Mouse (Mus musculus): Measurements from ENCODE around the gene Sqor.
A peak's percentile ranks its signal among the peaks of the same experiment; 100 is the strongest.

The Sqor gene

GRCm38 (mm10) chr2:122784701-122785100, 19.7 kb downstream of the Sqor start:
- no peak for DNase-seq

DNA sequence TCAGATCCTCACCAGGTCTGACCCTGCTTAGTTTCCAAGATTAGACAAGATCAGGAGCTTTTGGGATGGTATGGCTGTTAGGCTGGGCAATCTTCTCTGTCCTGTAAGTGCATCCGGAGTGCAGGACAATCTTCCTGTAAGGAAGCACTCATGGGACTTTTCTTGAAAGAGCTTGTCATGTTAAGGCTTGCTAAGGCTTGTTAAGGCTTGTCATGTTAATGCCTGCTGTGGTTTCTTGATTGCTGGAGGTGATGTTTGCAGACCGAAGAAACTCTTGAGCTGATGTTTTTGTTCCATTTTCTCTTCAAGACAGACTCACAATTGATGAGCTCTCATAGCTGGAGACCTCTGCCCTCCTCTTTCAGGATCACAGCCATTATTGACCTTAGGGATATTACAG, 21.1 kb downstream of the Sqor start:
- DNase-seq, result no peak

DNA sequence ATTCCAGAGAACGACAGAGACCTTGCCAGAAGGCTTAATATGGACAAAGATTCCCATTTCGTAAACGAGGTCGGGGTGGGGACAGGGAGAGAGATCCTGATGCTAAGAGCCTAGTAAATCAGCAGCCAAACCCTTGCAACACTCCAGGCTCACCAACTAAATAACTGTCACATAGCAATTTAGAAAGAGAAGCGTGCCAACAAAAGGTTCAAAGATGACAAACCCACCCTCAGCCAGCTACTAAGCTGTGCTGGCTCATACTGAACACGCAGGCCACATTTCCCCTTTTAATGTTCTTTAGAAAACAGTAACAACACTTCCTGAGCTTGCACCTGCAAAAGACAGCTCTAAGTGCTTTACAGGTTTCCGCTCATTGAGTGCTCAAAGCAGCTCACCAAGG, 24.3 kb downstream of the Sqor start:
- peak; percentile 66 for DNase-seq

DNA sequence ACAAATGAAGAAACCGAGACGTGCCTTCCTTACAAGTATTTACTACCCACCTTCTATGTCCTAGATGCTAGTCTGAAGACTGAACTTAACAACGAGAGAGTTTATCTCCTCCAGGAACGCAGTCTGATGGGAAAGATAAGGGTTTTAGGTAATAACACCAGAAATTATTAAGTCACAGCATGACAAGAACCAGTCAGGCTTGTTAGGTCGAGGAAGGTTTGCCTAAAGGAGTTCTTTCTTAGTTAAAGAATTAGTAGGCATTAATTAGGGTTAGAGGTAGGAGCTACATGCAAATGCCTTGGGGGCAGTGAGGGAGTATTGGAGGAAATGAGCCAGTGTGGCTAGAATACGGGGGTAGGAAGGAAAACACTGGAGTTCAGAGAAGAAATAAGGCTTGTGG, 24.7 kb downstream of the Sqor start:
- no peak for DNase-seq

- DNase-seq, result no peak
These were observed 39.4 kb downstream of the Sqor start for GRCm38 (mm10) chr2:122804392-122804791.

DNA sequence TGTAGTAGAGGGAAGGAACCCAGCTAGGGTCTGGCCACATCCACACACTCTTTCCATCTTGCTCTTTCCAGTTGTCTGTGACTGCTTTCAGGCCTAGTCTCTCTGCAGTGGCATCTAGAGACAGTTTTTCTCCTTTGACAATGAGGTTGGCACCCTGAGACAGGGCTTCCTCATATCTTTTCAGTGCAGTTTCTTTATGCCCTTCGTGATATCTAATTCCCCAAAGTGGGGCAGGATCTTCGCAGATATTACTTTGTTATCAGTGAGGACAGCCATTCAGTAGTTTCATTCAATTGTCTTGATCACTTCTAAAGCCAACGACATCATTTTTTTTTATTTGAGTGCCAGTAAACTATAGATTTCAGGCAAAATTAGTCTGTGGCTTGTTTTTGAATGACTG, 41.0 kb downstream of the Sqor start:
- DNase-seq, result no peak

- DNase-seq, result peak; percentile 13
These were observed 44.0 kb downstream of the Sqor start for GRCm38 (mm10) chr2:122809027-122809426.

GRCm38 (mm10) chr2:122816986-122817385, 51.9 kb downstream of the Sqor start:
- DNase-seq, result peak; percentile 11

DNA sequence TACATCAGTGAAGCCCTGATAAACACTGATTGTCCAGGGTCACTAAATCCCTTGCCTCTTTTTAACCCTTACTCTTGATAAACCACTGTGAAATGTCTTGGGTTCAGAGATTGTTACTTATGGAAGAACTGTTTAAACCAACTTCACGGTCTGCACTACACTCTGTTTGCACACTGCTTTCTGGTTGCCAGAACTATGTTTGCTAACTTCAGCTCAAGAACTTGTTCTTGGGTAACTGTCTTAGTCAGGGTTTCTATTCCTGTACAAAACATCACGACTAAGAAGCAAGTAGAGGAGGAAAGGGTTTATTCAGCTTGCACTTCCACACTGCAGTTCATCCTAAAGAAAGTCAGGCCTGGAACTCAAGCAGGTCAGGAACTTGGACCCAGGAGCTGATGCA, 56.2 kb downstream of the Sqor start:
- DNase-seq, result no peak

- peak; percentile 59 for DNase-seq
These were observed 60.6 kb downstream of the Sqor start for GRCm38 (mm10) chr2:122825406-122826236.

DNA sequence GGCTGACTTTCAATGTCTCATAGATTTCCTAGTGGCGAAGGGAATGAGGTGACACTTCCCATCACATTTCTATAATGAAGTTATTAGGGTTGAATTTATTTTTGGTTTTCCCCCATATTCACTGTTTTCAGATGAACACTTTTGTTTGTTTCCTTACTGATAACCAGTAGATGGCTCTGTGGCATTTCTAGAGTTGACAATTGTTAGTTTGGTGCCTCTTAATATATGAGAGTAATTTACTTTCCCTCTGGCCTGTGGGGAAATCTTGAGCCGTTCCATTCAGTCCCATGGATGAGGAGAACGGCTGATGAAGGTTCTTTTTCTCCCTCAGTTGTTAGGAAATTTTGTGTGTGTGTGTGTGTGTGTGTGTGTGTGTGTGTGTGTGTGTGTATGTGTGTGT, 61.3 kb downstream of the Sqor start:
- no peak for DNase-seq

- no peak for DNase-seq
These were observed 89.6 kb downstream of the Sqor start for GRCm38 (mm10) chr2:122854636-122855035.

GRCm38 (mm10) chr2:122855354-122855753, 90.3 kb downstream of the Sqor start:
- DNase-seq, result no peak
